Mouse (Mus musculus) ES-E14 (cell line): ENCODE measurements at regions not wholly inside any gene's neighbourhood (a gene's known extent, or its start where the extent isn't known, plus 50 kb on each side); places are given as distances from the start of the nearest gene placed in this dataset.
A peak's percentile ranks its signal among the peaks of the same experiment; 100 is the strongest.

Experiments
- DNase-seq: peaks from one replicate; pipeline ENCODE4 v3.0.0-alpha.2; 2013; ENCODE audit warnings: low read depth, low spot score
- H3K27ac ChIP-seq: 2 replicates; pipeline ENCODE4 v1.5.1; 2012; ENCODE audit warnings: low read depth, mild to moderate bottlenecking, low read length, moderate library complexity, mixed read lengths; ENCODE audit not compliant: poor library complexity, insufficient read depth, severe bottlenecking
- H3K36me3 ChIP-seq: 2 replicates; pipeline ENCODE4 v1.6.1; 2012; ENCODE audit warnings: mild to moderate bottlenecking, low read length, moderate library complexity, mixed read lengths; ENCODE audit not compliant: control insufficient read depth, poor library complexity, insufficient read depth, severe bottlenecking
- H3K4me1 ChIP-seq, 2 experiments: fragments of 150-350 bp in 1 of 2; sonication (generic) in 1 of 2; 2 replicates each; pipeline ENCODE4 v1.6.1; 2012; ENCODE audit warnings: low read length in 2 of 2, mild to moderate bottlenecking in 1 of 2, mixed read lengths in 1 of 2; ENCODE audit not compliant: control insufficient read depth in 2 of 2, insufficient read depth in 2 of 2, poor library complexity in 1 of 2
- H3K4me3 ChIP-seq, 2 experiments: fragments of 150-350 bp in 1 of 2; sonication (generic) in 1 of 2; 2 replicates each; pipeline ENCODE4 v1.5.1; 2012; ENCODE audit warnings: low read length in 2 of 2, low read depth in 1 of 2, mild to moderate bottlenecking in 1 of 2, mixed read lengths in 1 of 2; ENCODE audit not compliant: insufficient read depth in 1 of 2, poor library complexity in 1 of 2, severe bottlenecking in 1 of 2
- H3K9ac ChIP-seq: 2 replicates; pipeline ENCODE4 v1.6.1; 2012; ENCODE audit warnings: low read depth, mild to moderate bottlenecking, low read length, mixed read lengths; ENCODE audit not compliant: poor library complexity, insufficient read depth, severe bottlenecking
- H3K9me3 ChIP-seq: fragments of 150-350 bp; sonication (generic); 2 replicates; pipeline ENCODE4 v1.6.1; 2012; ENCODE audit warnings: low read depth, mild to moderate bottlenecking, low read length; ENCODE audit not compliant: control insufficient read depth, insufficient read depth
- CHD2 ChIP-seq: IDR thresholded peaks from 2 replicates; pipeline ENCODE4 v1.6.1; 2014; ENCODE audit warnings: mild to moderate bottlenecking, low read depth, low read length, inconsistent platforms
- HCFC1 ChIP-seq: IDR thresholded peaks from 2 replicates; pipeline ENCODE4 v1.6.1; 2012; ENCODE audit warnings: low read length, inconsistent platforms, borderline replicate concordance; ENCODE audit not compliant: insufficient read depth
- MAFK ChIP-seq: IDR thresholded peaks from 2 replicates; pipeline ENCODE4 v1.6.1; 2014; ENCODE audit warnings: mild to moderate bottlenecking, low read depth, low read length, inconsistent platforms; ENCODE audit not compliant: insufficient read depth
- ZC3H11A ChIP-seq: IDR thresholded peaks from 2 replicates; pipeline ENCODE4 v1.6.1; 2012; ENCODE audit warnings: low read depth, mild to moderate bottlenecking, inconsistent platforms, low read length, borderline replicate concordance
- ZNF384 ChIP-seq: IDR thresholded peaks from 2 replicates; pipeline ENCODE4 v1.6.1; 2012; ENCODE audit warnings: low read depth, low read length, inconsistent platforms
- in situ Hi-C, 2 experiments: fragments of 600-800 bp; cut with MboI; formaldehyde crosslinking; loops; one replicate each; pipeline ENCODE4 v1.15.1; 2025; ENCODE audit warnings: low sequenced_read_pairs in 2 of 2, inconsistent platforms in 1 of 2; ENCODE audit not compliant: unreplicated experiment in 2 of 2

- peak; percentile 20 for DNase-seq
- no peaks in the 10 kb centered on the region for H3K4me1 ChIP-seq
- no peaks in the 10 kb centered on the region for H3K36me3 ChIP-seq
- no peak for TF ChIP-seq ZNF384
- no peak for TF ChIP-seq CHD2
- TF ChIP-seq MAFK, result no peak
- TF ChIP-seq ZC3H11A, result no peak
- TF ChIP-seq HCFC1, result no peak
- no peak overlapping the region for H3K9ac ChIP-seq
- no peak overlapping the region for H3K27ac ChIP-seq
- no peak overlapping the region for H3K4me3 ChIP-seq
- in situ Hi-C loops, result no loop called here
- H3K9me3 ChIP-seq, result no peaks in the 10 kb centered on the region
These were observed 173.2 kb downstream of the Rpap3 start for GRCm38 (mm10) chr15:97532346-97532910.

- H3K9me3 ChIP-seq, result no peaks in the 10 kb centered on the region
- no peaks in the 10 kb centered on the region for H3K36me3 ChIP-seq
- H3K9ac ChIP-seq, result no peak overlapping the region
- TF ChIP-seq HCFC1, result no peak
- DNase-seq, result no peak
- no peaks in the 10 kb centered on the region for H3K4me1 ChIP-seq
- no peak overlapping the region for H3K4me3 ChIP-seq
- H3K27ac ChIP-seq, result no peak overlapping the region
- in situ Hi-C loops, result no loop called here
These were observed 177.2 kb downstream of the Rpap3 start for GRCm38 (mm10) chr15:97528291-97529050.

- no peaks in the 10 kb centered on the region for H3K4me1 ChIP-seq
- no peak for DNase-seq
- H3K27ac ChIP-seq, result no peak overlapping the region
- no peaks in the 10 kb centered on the region for H3K9me3 ChIP-seq
- no peak overlapping the region for H3K4me3 ChIP-seq
- TF ChIP-seq CHD2 (no peak), ZC3H11A (no peak), ZNF384 (no peak), MAFK (no peak), HCFC1 (no peak)
- H3K36me3 ChIP-seq, result no peaks in the 10 kb centered on the region
- in situ Hi-C loops, result no loop called here
- H3K9ac ChIP-seq, result no peak overlapping the region
These were observed 185.2 kb downstream of the Rpap3 start for GRCm38 (mm10) chr15:97520395-97520794.

- TF ChIP-seq MAFK (no peak), ZC3H11A (no peak), HCFC1 (no peak), CHD2 (no peak), ZNF384 (no peak)
- Histone ChIP-seq H3K4me1 (no peaks in the 10 kb centered on the region), H3K4me3 (no peak overlapping the region), H3K9me3 (no peaks in the 10 kb centered on the region), H3K27ac (no peak overlapping the region), H3K36me3 (no peaks in the 10 kb centered on the region), H3K9ac (no peak overlapping the region)
- no peak for DNase-seq
- in situ Hi-C loops, result no loop called here
These were observed 185.7 kb downstream of the Rpap3 start for GRCm38 (mm10) chr15:97519919-97520345.

GRCm38 (mm10) chr15:97517926-97518325 is 187.7 kb downstream of the Rpap3 start:
- H3K4me3 ChIP-seq, result no peak overlapping the region
- in situ Hi-C loops, result no loop called here
- no peaks in the 10 kb centered on the region for H3K4me1 ChIP-seq
- H3K9ac ChIP-seq, result no peak overlapping the region
- no peak for DNase-seq
- H3K27ac ChIP-seq, result no peak overlapping the region
- TF ChIP-seq ZNF384, result no peak
- TF ChIP-seq MAFK, result no peak
- no peak for TF ChIP-seq CHD2
- no peak for TF ChIP-seq HCFC1
- no peak for TF ChIP-seq ZC3H11A
- no peaks in the 10 kb centered on the region for H3K36me3 ChIP-seq
- no peaks in the 10 kb centered on the region for H3K9me3 ChIP-seq
